Mouse (Mus musculus) brain, embryonic 14.5 days (tissue): ENCODE measurements at regions not wholly inside any gene's neighbourhood (a gene's known extent, or its start where the extent isn't known, plus 50 kb on each side); places are given as distances from the start of the nearest gene placed in this dataset.

Experiments
- CTCF ChIP-seq: fragments of 200-500 bp; IDR thresholded peaks from 2 replicates; pipeline ENCODE4 v1.5.1; 2012; ENCODE audit warnings: inconsistent platforms, mild to moderate bottlenecking, moderate library complexity, borderline replicate concordance; ENCODE audit not compliant: insufficient read depth, insufficient read length; ENCODE audit errors: extremely low read depth
- POLR2A ChIP-seq: fragments of 200-500 bp; IDR thresholded peaks from 2 replicates; pipeline ENCODE4 v1.6.1; 2012; ENCODE audit warnings: mild to moderate bottlenecking, inconsistent platforms, borderline replicate concordance; ENCODE audit not compliant: poor library complexity, insufficient read depth, insufficient read length, severe bottlenecking; ENCODE audit errors: extremely low read depth

GRCm38 (mm10) chr15:63674404-63674803, 170.6 kb downstream of the Gsdmc2 start:
- TF ChIP-seq POLR2A, result no peak
- no peak; the same call in 1 of the 2 replicates for TF ChIP-seq CTCF
